Mouse (Mus musculus) E14TG2a.4 (cell line): ENCODE data around the gene Fbxo27.

Experiments
- CTCF ChIP-seq: conservative IDR thresholded peaks from 2 replicates; pipeline ENCODE4 v1.5.1; 2014; ENCODE audit warnings: low read length
- POU5F1 ChIP-seq: IDR thresholded peaks from 2 replicates; pipeline ENCODE4 v1.6.1; 2014; ENCODE audit warnings: low read length, borderline replicate concordance

GRCm38 (mm10) chr7:28677624-28678023, 15.0 kb upstream of the Fbxo27 start:
- TF ChIP-seq CTCF (no peak), POU5F1 (no peak)
